Mouse (Mus musculus): Measurements from ENCODE around the gene Nnat. TPM values are rescaled to one million over a fixed set of nuclear protein-coding genes. Genes with fewer than 3 reads are reported as not detected.
A peak's percentile ranks its signal among the peaks of the same experiment; 100 is the strongest.
"Not testable (repeated sequence)": the region's sequence is repeated elsewhere in the genome, so short reads cannot be mapped to it uniquely, and the experiment has no call there.

Gene Nnat
- total RNA-seq, 4 experiments from 2014 or later: 0.87 to 26.8 (median 3.5) TPM

DNA sequence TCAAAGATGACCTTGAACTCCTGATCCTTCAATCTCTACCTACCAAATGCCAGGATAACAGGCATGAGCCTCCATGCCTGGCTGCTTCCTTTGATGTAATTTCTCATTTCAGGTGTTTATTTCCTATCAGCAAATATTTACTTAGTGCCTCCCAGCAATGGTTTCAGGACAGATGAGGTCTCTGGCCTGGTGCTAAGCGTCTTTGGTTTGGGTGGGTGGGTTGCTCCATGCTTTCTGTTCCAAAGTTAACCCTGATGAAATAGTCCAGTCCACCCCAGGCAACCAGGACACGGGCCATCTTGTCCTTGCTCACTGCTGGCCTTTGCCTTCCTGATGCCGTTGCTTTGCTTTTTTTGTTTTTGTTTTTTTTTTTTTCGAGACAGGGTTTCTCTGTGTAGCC is 9.6 kb upstream of the Nnat start:
- no peak for DNase-seq (ENCODE audit: low spot score in 2 of 2)

DNA sequence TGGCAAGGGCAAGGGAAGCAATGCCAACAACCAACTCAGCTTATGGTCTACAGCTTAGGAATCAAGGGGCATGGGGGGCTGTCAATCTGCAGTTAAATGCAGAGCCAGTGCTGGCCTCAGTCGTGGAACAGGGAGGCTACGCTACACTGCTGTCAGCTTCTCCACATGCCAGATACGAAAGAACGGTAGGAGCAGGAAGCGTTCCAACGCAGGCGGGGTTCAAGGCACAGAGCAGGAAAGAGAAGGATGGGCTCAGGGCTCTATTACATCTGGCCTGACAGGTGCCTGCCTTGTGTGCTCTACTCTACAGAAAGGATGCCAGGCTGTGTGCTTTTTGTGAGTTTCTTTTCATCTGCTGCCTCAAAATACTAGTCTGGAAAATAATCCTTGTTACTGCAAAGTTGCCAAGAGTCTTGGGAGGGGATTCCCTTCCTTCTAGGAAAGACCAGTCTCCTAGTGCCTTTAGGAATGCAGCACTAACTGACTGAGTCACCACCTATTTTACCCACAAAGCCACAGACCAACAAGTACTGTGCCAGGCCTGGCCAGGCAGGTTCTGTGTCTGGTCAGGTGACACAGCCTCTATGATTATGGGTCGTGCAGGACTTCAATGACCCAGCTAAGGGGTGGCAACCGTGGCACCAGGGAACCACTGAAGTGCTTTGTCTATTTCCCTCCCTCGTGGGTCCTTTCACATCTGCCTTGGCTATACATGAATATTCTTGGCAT is 7.6 kb upstream of the Nnat start:
- no peak for DNase-seq (ENCODE audit: low spot score in 2 of 2)

DNA sequence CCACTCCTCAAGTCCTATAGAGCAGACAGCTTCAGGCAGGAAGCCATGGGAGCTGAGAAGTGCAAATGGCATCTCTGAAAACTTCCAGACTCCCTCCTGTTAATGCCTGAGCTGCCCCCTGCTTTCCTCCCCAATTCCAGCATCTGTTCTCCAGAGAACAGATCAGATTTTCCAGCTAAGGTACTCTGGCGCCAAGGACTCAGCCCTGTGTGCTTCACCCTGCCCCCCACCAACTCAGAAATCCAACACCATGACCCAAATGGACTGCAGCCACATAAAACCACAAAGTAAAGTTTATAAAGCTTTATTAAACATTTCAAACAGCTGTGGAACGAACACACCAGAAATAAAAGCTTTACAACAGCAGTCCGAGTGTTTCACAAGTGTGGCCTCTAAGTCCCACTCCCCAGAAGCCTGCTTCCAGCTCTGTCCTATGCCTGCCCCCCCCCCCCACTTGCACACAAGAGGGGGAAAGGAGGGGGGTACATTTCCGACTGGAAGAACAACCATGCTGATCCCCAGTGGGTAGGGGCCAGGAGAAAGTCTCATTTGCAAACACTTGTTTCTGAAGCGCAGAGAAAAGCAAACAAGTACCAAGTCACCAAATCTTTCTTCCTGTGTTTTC is 3.7 kb upstream of the Nnat start:
- no peak for DNase-seq (ENCODE audit: low spot score in 2 of 2)

DNA sequence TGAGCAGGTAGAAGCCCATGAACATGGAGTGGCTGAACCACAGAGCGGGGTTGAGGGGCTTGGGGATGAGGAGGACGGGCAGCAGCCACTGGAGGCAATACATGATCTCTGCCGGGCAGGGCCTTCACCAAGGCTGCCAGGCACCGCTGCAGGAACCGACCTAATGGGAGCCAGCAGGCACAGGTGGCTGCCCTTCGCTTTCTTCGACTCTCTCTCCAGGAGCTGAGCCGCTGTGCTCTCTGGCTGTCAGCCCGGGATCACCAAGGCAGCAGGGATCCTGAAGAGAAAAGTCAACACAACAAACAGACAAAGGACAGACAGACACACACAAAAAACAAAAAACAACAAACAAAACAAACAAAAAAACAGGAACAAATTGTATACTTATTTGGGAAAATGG is 1.8 kb upstream of the Nnat start:
- DNase-seq (ENCODE audit: low spot score in 2 of 2): peak in 1 of 2 experiments; percentile 52

DNA sequence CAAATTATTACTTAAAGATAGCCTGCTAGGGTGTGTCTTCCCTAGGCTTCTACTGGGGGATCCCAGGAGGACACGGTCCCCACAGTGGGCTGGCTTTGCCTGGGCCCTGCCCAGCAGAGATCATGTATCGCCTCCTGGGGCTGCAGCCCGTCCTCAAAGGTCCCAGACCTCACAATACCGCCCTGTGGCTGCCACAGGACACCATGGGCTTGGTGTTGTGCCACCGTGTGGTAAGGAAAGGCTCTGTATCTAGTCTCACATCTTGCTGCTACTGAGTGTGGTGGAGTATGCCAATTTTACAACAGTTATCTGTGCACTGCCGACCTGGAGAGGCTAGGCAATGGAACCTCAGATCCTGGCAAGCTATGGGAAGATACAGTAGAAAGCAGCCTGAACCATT is 1.4 kb upstream of the Nnat start:
- peak; percentile 37 to 52 for DNase-seq (ENCODE audit: low spot score in 2 of 2)

DNA sequence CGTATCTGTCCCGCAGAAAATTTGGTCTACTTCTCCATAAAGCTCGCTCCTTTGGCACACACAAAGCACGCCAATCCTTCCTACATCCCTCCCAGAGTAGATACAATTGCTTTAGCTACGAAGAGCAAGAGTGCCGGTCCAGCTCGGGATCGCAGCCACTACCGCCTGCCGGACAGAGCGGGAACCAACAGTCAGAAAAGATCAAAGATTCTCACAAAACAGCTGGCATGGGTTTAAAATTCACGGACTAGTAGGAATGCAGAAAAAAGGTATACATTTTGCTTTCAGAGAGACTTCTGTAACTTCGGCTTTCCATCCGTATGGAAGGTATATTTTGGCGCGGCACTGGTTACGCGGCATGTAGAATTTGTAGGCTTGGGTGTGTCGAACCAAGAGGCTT is 438 bp upstream of the Nnat start:
- DNase-seq (ENCODE audit: low spot score in 2 of 2): no peak

DNA sequence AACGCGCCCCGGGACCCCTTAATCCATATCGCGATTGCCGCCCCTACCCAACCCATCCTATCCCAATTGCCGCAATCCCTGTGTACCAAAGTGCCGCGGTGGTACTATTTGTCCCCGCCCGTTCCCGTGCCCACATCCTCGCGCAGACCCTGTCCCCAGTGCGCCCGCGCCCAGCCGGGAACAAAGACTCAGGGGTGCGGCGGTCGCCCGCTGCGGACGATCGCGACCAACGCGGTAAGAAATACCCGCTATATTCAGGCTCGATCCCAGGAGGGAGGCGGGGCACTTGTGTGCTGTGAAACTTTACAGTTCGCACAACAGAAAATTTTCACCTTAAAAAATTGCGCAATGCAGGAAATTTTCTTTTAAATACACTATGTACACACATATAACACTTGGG is 424 bp downstream of the Nnat start:
- DNase-seq (ENCODE audit: low spot score in 2 of 2): no peak

- peak; percentile 63 to 71 for DNase-seq (ENCODE audit: low spot score in 2 of 2)
These were observed 1.4 kb downstream of the Nnat start for GRCm38 (mm10) chr2:157561165-157561836.

- DNase-seq (ENCODE audit: low spot score in 2 of 2): no peak
These were observed 3.2 kb downstream of the Nnat start for GRCm38 (mm10) chr2:157563031-157563430.

DNA sequence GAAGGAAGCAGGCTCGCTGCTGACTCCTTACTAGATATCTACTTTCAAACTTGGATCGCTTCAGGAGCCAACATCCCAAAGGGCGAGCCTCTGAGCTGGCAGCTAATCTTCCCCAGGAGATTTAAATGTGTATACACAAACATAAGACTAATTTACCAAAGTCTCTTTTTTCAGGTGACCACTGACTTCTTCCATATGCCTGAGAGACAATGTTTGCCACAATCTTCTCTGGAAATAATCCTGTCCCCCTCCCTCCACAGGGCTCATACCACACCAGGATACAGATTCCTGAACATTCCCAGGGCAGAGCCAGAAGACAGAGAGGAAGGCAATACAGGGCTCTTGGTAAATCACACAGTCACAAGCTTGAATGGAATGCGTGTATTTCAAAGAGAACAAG is 4.8 kb downstream of the Nnat start:
- DNase-seq (ENCODE audit: low spot score in 2 of 2): no peak

DNA sequence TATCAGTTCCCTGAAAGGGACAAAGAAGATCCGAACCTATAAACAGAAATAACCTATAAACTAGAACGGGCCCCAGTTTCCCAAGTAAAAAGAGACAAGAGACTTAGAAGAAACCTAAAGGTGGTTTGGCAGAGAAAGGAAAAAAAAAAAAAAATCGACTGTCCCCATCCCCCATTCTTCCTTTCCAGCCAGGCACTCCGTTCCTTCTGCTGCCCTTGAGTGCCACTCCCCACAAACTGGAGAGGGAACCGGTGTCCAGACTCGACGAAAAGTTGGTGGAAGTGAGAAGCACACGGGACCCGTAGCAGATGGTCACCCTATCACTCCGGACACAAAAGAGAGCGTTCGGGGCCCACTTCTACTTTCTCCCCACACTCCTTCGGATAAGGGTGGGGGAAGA is 5.6 kb downstream of the Nnat start:
- no peak for DNase-seq (ENCODE audit: low spot score in 2 of 2)

DNA sequence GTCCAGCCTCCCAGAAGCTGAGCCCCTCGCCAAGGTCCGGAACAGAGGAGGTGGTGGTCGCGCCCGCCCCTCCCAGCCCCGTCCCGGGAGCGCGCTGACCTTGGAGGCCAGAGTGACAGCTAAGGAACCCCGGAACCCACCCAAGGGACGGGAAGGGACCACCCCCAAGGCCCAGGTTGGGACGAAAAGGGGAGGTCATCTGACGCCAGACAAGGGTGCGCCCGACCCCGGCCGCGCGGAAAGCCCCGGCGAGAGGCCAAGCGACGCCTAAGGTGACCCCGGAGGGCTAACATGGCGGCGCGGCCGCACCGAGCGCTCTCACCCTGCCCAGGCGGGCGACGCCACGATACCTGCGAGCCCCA is 6.0 kb downstream of the Nnat start:
- DNase-seq (ENCODE audit: low spot score in 2 of 2): no peak

DNA sequence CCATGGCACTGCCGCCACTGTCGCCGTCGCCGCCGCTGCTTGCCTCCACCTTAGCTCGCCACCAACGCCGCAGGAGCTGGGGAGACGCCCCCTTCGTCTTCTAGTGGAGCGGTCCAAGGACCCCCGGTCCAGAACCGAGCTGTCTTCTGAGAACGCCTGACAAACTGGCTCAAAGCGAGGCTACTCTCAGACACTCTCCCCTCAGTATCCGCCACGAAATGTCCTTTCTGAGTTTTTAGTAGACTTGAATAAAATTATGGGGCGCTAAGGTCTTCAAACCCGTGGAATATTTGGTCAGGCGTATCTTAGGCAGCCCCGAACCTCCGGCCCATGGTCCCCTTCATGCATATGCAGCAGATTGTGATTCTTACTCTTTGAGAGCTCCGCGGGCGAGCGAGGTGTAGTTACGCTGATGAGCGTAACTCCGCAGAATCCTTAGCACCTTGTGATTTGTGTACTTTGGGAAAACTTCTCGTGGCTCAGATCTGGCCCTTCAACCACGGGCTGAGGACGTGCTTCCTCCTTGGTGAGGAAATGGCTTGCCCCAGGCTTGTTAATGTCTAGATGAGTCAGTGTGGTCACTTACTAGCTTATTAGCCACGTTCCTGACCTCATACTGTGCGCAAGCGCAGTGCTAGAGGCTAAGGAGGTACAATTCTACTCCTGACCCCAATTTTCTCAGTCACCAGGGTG is 6.5 kb downstream of the Nnat start:
- DNase-seq (ENCODE audit: low spot score in 2 of 2): peak; percentile 84

DNA sequence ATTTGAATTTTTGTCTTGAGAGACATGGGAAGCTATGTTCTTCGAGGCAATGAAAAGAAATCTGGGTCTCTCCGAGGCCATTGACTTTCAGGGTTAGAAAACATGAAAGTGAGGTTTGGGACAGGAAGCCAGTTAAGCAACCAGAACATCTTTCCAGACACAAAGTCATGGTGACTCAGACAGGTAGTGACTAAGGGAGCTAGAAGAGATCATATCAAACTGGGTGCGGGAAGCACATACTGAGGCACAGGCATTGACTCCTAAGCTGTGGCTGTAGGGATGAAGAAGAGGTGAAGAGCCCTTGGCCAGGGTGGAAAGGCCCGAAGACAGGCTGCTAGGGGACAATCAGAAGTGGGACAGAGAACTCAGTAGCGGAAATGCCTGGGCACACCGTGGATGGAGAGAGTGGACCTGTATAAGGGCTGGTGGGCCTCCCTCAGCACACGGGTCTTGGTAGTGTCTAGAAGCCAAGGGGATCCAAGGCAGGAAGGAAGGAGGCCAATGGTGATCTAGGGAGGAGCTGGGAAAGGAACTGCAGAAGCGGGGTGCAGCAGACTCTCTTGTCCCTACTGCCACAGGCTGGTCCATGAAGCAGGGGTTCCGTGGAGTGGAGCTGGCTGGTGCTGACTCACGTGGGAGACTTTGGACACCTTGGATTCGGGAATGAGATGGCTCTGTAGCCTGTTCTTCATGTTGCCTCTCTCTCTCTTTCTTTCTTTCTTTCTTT is 7.5 kb downstream of the Nnat start:
- DNase-seq (ENCODE audit: low spot score in 2 of 2): no peak

DNA sequence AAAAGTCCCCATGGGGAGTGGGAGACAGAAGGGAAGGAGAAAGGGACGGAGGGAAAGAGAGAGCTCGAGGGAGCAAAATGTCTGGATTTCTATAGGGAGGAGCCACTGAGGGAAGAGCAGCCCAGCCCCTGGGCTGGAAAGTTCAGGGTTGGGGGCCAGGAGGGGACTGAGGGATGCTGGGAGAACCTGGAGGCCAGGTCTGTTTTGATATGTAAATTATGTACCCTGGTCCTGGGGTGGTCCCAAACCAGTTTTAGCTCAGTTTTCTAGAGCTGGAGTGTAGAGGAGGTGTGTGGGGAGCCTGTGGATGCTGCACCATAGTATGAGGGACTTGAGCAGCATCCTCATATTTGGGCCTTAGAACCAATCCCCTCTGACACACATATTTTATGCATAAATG is 9.0 kb downstream of the Nnat start:
- DNase-seq (ENCODE audit: low spot score in 2 of 2): no peak

- no peak for DNase-seq (ENCODE audit: low spot score in 2 of 2)
These were observed 10.1 kb downstream of the Nnat start for GRCm38 (mm10) chr2:157569796-157570485.

DNA sequence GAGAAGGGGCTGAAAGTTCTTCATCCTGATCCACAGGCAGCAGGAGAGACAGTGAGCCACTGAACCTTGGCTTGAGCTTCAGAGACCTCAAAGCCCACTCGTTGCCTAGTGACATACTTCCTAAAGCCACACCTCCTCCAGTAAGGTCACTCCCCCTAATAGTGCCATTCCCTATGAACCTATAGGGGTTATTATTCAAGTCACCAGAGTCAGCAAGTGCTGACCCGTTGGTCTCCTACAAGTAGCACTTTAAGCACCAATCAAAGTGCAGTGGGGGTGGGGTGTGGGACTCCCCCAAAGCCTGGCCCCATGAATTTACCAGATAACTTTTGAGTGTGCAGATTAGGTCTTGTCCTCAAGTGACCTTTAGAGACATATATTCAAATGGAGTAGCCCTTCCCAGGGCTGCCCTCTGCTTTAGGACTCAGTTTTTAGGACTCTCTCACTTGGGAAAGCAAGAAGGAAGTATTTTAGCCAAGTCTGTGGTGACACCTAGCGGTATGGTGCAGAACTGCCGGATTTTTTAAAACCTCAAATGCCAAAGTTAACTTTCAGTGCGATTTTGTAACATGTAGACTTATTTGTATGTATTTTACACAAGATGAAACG is 11.4 kb downstream of the Nnat start, which contains the start of gene Blcap:
Gene Blcap (minus strand): TSS at position 51 of the 609 bp plus-strand sequence.
- DNase-seq (ENCODE audit: low spot score in 2 of 2): peak; percentile 28 to 38

- DNase-seq (ENCODE audit: low spot score in 2 of 2): no peak
These were observed 12.9 kb downstream of the Nnat start for GRCm38 (mm10) chr2:157572786-157573185.

DNA sequence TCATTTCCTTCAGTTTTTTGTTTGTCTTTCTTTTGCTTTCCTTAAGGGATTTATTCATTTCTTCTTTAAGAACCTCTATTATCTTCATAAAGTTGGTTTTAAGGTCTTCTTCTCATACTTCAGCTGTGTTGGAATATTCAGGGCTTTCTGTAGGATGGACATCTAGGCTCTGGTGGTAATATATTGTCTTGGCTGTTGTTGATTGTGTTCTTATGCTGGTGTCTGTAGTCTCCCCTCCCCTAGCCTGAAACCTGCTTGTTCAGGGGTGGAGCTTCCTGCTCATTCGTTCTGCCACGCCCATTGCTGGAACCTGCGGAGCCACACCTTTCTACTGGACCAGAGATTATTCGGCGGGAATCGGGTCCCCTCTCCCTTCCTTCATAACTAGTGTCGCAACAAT is 25.5 kb downstream of the Nnat start:
- DNase-seq (ENCODE audit: low spot score in 2 of 2): not testable (repeated sequence)

- no peak for DNase-seq (ENCODE audit: low spot score in 2 of 2)
These were observed 37.1 kb downstream of the Nnat start for GRCm38 (mm10) chr2:157596876-157597566.

Data from gastrocnemius, adult 8-10 months (tissue).